Mouse (Mus musculus): ENCODE data around the gene Hat1.

Gene Hat1

DNA sequence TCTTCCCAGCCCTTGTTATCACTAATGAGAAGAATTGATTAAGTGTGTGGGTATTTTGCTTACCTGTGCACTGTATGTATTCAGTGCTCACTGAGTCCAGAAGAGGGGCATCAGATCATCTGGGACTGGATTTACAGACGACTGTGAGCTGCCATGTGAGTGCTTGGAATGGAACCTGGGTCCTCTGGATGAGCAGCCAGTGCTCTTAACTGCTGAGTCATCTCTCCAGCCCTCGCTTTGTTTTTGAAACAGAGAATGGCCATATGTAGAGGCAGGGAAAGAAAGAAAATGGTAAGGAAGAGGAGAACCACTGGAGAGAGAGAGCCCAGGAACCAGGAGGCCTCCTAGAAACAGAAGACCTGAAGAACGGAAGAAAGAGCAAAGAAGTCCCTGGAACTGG is 73.8 kb downstream of the Hat1 start:
- DNase-seq (ENCODE audit: low read depth) = no peak

DNA sequence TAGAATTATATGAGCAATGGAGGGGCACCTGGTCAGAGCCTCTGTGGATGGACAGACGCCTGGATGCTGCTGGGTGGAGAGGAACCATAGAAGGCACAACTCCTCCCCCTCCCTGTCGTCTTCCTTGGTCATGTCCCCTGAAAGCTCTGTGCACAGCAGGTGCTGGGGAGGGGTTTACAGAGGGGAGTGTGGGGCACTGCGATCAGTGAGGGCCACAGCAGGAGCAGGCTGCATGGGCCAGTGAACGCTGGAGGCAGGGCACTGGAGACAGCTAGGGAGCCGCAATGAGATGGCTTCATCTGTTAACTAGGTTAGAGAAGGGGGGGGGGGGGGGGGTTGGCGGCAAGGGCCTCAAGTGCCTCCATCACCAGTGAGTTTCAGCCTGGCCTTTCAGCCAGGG is 77.3 kb downstream of the Hat1 start:
- DNase-seq (ENCODE audit: low read depth) = no peak

DNA sequence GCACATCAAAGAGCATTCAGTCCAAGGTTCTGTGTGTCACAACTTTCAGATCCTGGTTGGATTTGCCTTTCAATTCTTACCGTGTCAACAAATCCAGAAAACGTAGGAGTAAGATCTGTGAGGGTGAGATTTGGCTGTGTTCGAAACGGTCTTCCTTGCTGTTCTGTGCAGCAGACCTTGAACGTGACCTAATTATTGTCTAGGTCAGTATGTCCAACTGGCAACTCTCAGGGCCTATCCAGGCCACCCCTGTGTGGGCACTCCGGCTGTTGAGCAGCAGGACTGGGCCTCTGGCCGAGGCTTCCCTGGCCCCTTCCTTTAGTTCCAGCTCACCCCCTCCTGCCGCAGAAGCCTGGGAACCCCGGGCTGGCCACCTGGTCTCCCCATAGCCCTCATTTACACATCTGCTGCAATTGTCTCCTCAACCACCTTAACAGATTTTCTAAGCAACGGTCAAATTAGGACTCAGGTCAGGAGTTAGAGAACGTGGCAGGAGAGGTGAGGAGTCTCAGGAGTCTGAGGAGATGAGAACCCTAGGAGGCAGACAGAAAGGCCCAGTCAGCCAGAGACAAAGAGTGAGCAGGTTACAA is 78.2 kb downstream of the Hat1 start:
- no peak for DNase-seq (ENCODE audit: low read depth)

GRCm38 (mm10) chr2:71471094-71471493 is 82.3 kb downstream of the Hat1 start:
- DNase-seq (ENCODE audit: low read depth) = no peak

DNA sequence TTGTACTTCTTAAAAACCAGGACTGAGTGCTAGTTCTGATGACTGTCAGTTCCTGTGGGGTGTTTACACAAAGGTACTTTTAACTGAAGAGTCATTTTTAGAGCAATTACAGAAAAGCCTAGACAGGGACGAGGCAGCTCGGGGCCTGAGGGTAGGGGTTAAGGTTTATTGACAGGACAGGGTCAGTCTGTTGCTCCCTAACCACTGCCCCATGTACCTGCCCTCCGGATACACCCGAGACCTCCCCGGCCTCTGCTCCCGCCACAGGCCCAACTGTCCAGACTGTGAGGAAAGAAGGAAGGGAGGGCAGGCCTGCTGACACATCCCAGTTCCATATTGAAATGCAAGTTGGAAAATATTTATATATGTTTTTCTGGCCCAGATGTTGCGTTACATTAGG is 85.1 kb downstream of the Hat1 start:
- DNase-seq (ENCODE audit: low read depth) = no peak

GRCm38 (mm10) chr2:71474345-71474744 is 85.6 kb downstream of the Hat1 start:
- peak; percentile 12 for DNase-seq (ENCODE audit: low read depth)

GRCm38 (mm10) chr2:71475311-71475710 is 86.6 kb downstream of the Hat1 start:
- DNase-seq (ENCODE audit: low read depth) = no peak

DNA sequence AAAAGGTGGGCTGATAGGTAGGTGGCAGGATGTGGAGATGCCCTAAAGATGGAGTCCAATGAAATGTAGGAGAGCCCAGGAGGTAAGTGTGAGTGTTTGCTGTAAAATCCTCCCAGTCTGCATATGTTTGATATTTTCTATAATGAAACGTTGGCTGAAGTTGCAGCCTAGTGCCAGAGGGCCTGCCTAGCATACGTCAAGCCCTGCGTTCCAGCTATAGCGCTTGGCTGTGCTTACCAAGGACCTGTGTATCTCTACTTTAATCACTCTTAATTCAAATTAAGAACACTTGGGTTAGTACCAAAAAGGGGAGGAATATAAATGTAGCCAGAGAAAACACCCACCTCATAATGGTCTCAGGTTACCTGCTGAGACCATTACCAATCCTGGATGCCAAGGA is 87.0 kb downstream of the Hat1 start:
- no peak for DNase-seq (ENCODE audit: low read depth)

- no peak for DNase-seq (ENCODE audit: low read depth)
These were observed 89.0 kb downstream of the Hat1 start for GRCm38 (mm10) chr2:71477787-71478186.

DNA sequence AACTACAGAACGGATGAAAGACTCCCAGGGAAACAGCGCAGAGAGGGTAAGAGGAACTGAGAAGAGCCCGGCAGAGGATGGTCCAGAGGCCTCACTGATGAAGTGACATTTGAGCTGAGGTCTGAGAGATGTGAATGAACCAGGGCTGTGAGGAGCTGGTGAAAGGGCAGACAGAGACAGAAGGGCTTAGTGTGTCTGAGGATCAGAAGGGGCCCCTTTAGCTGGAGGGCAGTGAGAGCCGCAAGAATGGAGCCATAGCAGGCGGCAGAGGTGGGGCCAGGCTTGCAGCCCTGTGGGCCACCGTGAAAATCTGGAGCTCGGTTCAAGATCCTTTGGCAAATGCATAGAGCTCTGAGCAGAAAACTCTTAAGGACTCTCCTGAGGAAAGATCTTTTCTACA is 91.2 kb downstream of the Hat1 start:
- DNase-seq (ENCODE audit: low read depth) = no peak

- peak; percentile 78 for DNase-seq (ENCODE audit: low read depth)
These were observed 93.1 kb downstream of the Hat1 start for GRCm38 (mm10) chr2:71481825-71482224.

GRCm38 (mm10) chr2:71483046-71483716 is 94.4 kb downstream of the Hat1 start:
- no peak for DNase-seq (ENCODE audit: low read depth)

DNA sequence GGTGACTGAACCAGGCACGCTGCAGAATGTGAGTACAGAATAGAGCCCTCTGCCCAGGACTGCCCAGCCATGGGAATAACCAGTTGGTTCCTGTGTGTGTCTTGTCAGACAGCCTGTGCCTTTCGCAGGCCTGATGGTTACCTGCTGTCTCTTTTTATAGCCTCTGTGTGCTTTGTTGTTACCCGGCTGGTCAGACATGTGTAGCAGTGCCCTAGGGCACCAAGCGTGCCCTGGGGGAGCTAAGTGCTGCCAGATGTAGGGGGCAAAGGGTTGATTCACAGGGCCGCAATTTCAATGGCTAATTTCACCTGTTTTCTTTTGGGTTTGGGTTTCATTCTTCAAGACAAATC is 94.9 kb downstream of the Hat1 start:
- no peak for DNase-seq (ENCODE audit: low read depth)
